Mouse (Mus musculus) G1E (cell line): ENCODE measurements around the gene Lrrc49.

Source experiments
- CTCF ChIP-seq: IDR thresholded peaks from 2 replicates; pipeline ENCODE4 v1.5.1; 2012; ENCODE audit warnings: low read depth, low read length, inconsistent platforms, mixed read lengths
- GATA1 ChIP-seq: IDR thresholded peaks from 2 replicates; pipeline ENCODE4 v1.6.1; 2012; ENCODE audit warnings: borderline replicate concordance, low read length, inconsistent platforms, mixed read lengths
- POLR2AphosphoS5 ChIP-seq: IDR thresholded peaks from 2 replicates; pipeline ENCODE4 v1.6.1; 2012; ENCODE audit warnings: low read depth, low read length, inconsistent platforms; ENCODE audit not compliant: insufficient replicate concordance

GRCm38 (mm10) chr9:60699581-60700231 is 11.7 kb upstream of the Lrrc49 start:
- TF ChIP-seq CTCF (no peak), POLR2AphosphoS5 (no peak), GATA1 (no peak)
